Mouse (Mus musculus): ENCODE measurements at regions not wholly inside any gene's neighbourhood (a gene's known extent, or its start where the extent isn't known, plus 50 kb on each side); places are given as distances from the start of the nearest gene placed in this dataset.

- TF ChIP-seq CTCF (conservative IDR thresholded peaks at IDR 0.05; ENCODE audit: insufficient read depth, insufficient read length, low read depth, low read length): no peak
- no peak for TF ChIP-seq POLR2A (IDR thresholded peaks at IDR 0.05; ENCODE audit: low read depth, low read length)
These were observed 431.7 kb upstream of the Auts2 start for GRCm38 (mm10) chr5:132974876-132975275.
